Comparison of ENCODE assay signal across 18 mouse cellular contexts in genomic region chr5:110471981-110472476, GRCm38 (mm10). TPM values are rescaled to one million over a fixed set of nuclear protein-coding genes. Genes with fewer than 3 reads are reported as not detected.
DNase-seq lines count a peak whose midpoint lies in the region; ATAC-seq and TF ChIP-seq lines count a peak whose summit lies in the region.
"Had no signal": no experiment of that assay in that cellular context is flagged by ENCODE, and none has a peak within 500 bp of the region (broad histone marks: within the 10 kb centered on the region; RNA-seq: fewer than 3 reads in every experiment).

No protein-coding gene starts in this region.

- TF ChIP-seq POLR2A in cerebellum, adult 2 months (IDR thresholded peaks at IDR 0.05; ENCODE audit: borderline replicate concordance, insufficient read depth, low read length) = no peak

- no peaks in the 10 kb centered on the region for H3K36me3 ChIP-seq in forebrain, postnatal 0 days (ENCODE audit: insufficient read depth)
- no peaks in the 10 kb centered on the region for H3K36me3 ChIP-seq in forebrain, embryonic 15.5 days
- no peaks in the 10 kb centered on the region for H3K36me3 ChIP-seq in neural tube, embryonic 13.5 days
- no peaks in the 10 kb centered on the region for H3K36me3 ChIP-seq in kidney, embryonic 15.5 days
- H3K36me3 ChIP-seq: embryonic facial prominence, embryonic 12.5 days; liver, embryonic 13.5 days had no signal

- 27% methylated on average over 5 of the region's 5 CpGs for WGBS in forebrain, postnatal 0 days
- WGBS in forebrain, embryonic 15.5 days = 33% methylated on average over 5 of the region's 5 CpGs
- WGBS in neural tube, embryonic 13.5 days = 21% methylated on average over 5 of the region's 5 CpGs
- WGBS in kidney, embryonic 15.5 days = 27% methylated on average over 5 of the region's 5 CpGs
- WGBS in cerebellum, adult 2 months = 36% methylated on average over 5 of the region's 5 CpGs

- no peak for TF ChIP-seq CTCF in forebrain, postnatal 0 days (IDR thresholded peaks at IDR 0.05; ENCODE audit: low read depth)
- no peak for TF ChIP-seq CTCF in cerebellum, adult 2 months (IDR thresholded peaks at IDR 0.05; ENCODE audit: borderline replicate concordance, insufficient read depth, low read depth, low read length)

- H3K27ac ChIP-seq in forebrain, postnatal 0 days (ENCODE audit: low read depth, low read length) = no peak overlapping the region
- no peak overlapping the region for H3K27ac ChIP-seq in forebrain, embryonic 15.5 days (replicated peaks)
- 0 out of 2 replicates have a peak overlapping the region, but pooled peaks have one; percentile 13 for H3K27ac ChIP-seq in neural tube, embryonic 13.5 days (replicated peaks)
- H3K27ac ChIP-seq in kidney, embryonic 15.5 days = no peak overlapping the region
- H3K27ac ChIP-seq in cerebellum, adult 2 months (ENCODE audit: insufficient read depth, low read length) = no peak overlapping the region
- H3K27ac ChIP-seq: embryonic facial prominence, embryonic 12.5 days; forebrain, embryonic 13.5 days; liver, embryonic 13.5 days had no signal

- peak; percentile 41; the same call in 1 of the 2 replicates for ATAC-seq in forebrain, postnatal 0 days
- ATAC-seq in forebrain, embryonic 15.5 days (replicated peaks) = no peak
- no peak for ATAC-seq in neural tube, embryonic 13.5 days (ENCODE audit: low read depth)
- peak; percentile 46; the same call in 1 of the 2 replicates for ATAC-seq in kidney, embryonic 15.5 days (replicated peaks; ENCODE audit: low FRiP score)
- ATAC-seq in megakaryocyte-erythroid progenitor cell, adult 5-6 weeks (replicated peaks; ENCODE audit: low FRiP score, low TSS enrichment, poor library complexity, severe bottlenecking) = no peak
- ATAC-seq: forebrain, embryonic 13.5 days had no signal

- no peak overlapping the region for H3K4me2 ChIP-seq in forebrain, postnatal 0 days (ENCODE audit: low read depth)
- H3K4me2 ChIP-seq in forebrain, embryonic 15.5 days (replicated peaks) = no peak overlapping the region
- H3K4me2 ChIP-seq in neural tube, embryonic 13.5 days = no peak overlapping the region
- no peak overlapping the region for H3K4me2 ChIP-seq in kidney, embryonic 15.5 days
- H3K4me2 ChIP-seq: embryonic facial prominence, embryonic 12.5 days; forebrain, embryonic 13.5 days; liver, embryonic 13.5 days had no signal

- H3K27me3 ChIP-seq in forebrain, postnatal 0 days (ENCODE audit: insufficient read depth, low read length) = no peaks in the 10 kb centered on the region
- no peaks in the 10 kb centered on the region for H3K27me3 ChIP-seq in forebrain, embryonic 15.5 days
- H3K27me3 ChIP-seq in neural tube, embryonic 13.5 days = no peaks in the 10 kb centered on the region
- no peaks in the 10 kb centered on the region for H3K27me3 ChIP-seq in kidney, embryonic 15.5 days
- no peaks in the 10 kb centered on the region for H3K27me3 ChIP-seq in cerebellum, adult 2 months (ENCODE audit: control insufficient read depth, insufficient read depth, low read length)
- H3K27me3 ChIP-seq: embryonic facial prominence, embryonic 12.5 days had no signal

- H3K9ac ChIP-seq in forebrain, postnatal 0 days = no peak overlapping the region
- no peak overlapping the region for H3K9ac ChIP-seq in forebrain, embryonic 15.5 days (replicated peaks)
- no peak overlapping the region for H3K9ac ChIP-seq in neural tube, embryonic 13.5 days
- no peak overlapping the region for H3K9ac ChIP-seq in kidney, embryonic 15.5 days
- H3K9ac ChIP-seq: embryonic facial prominence, embryonic 12.5 days; forebrain, embryonic 13.5 days; liver, embryonic 13.5 days had no signal

- H3K4me3 ChIP-seq in forebrain, postnatal 0 days (ENCODE audit: low read depth, low read length) = no peak overlapping the region
- no peak overlapping the region for H3K4me3 ChIP-seq in forebrain, embryonic 15.5 days
- no peak overlapping the region for H3K4me3 ChIP-seq in neural tube, embryonic 13.5 days
- H3K4me3 ChIP-seq in kidney, embryonic 15.5 days (replicated peaks) = no peak overlapping the region
- no peak overlapping the region for H3K4me3 ChIP-seq in cerebellum, adult 2 months (replicated peaks; ENCODE audit: insufficient read depth, low read depth, low read length)
- H3K4me3 ChIP-seq: embryonic facial prominence, embryonic 12.5 days; forebrain, embryonic 13.5 days; liver, embryonic 13.5 days had no signal

- no peak for DNase-seq in forebrain, postnatal 0 days
- no peak for DNase-seq in neural tube, embryonic 10.5 days (ENCODE audit: extremely low spot score, low spot score)
- no peak for DNase-seq in adrenal gland, postnatal 4 days (ENCODE audit: low spot score in 2 of 2)
- no peak for DNase-seq in cerebellum, adult 2 months
- DNase-seq: adrenal gland, postnatal 36 days; B cell, adult 2 months; cerebellum, adult 11 months; heart, adult 11 months; heart, postnatal 4 days; liver, embryonic 13.5 days; lung, postnatal 14 days; spleen, adult 18-20 months had no signal

- no peaks in the 10 kb centered on the region for H3K4me1 ChIP-seq in forebrain, postnatal 0 days (ENCODE audit: insufficient read depth)
- H3K4me1 ChIP-seq in forebrain, embryonic 15.5 days = peaks cover 22% of the 10 kb centered on the region
- H3K4me1 ChIP-seq in neural tube, embryonic 13.5 days (replicated peaks) = peaks cover 20% of the 10 kb centered on the region
- no peaks in the 10 kb centered on the region for H3K4me1 ChIP-seq in kidney, embryonic 15.5 days
- H3K4me1 ChIP-seq in cerebellum, adult 2 months (ENCODE audit: control insufficient read depth, insufficient read depth, low read length) = no peaks in the 10 kb centered on the region; the same call in 1 of the 2 replicates
- H3K4me1 ChIP-seq: liver, embryonic 13.5 days had no signal

- H3K9me3 ChIP-seq in forebrain, postnatal 0 days (ENCODE audit: low read length) = no peaks in the 10 kb centered on the region
- no peaks in the 10 kb centered on the region for H3K9me3 ChIP-seq in forebrain, embryonic 15.5 days
- no peaks in the 10 kb centered on the region for H3K9me3 ChIP-seq in neural tube, embryonic 13.5 days
- H3K9me3 ChIP-seq in kidney, embryonic 15.5 days (replicated peaks) = no peaks in the 10 kb centered on the region
- H3K9me3 ChIP-seq: embryonic facial prominence, embryonic 12.5 days; forebrain, embryonic 13.5 days; liver, embryonic 13.5 days had no signal

RNA-seq across cellular contexts. Expression of gene Fbrsl1, which starts 23.7 kb away (rescaled TPM):
- total RNA-seq in forebrain, postnatal 0 days (2014; rRNA removed) = 28.1 and 30.3 TPM in 2 replicates
- 20.2 and 21.3 TPM in 2 replicates for polyA plus RNA-seq in forebrain, postnatal 0 days (2015; fragmentation: Nextera tagmentation; extraction: Ambion mirVana)
- 26.4 and 30.8 TPM in 2 replicates for polyA plus RNA-seq in forebrain, embryonic 15.5 days (2015; fragmentation: Nextera tagmentation; extraction: Ambion mirVana)
- 25.5 and 29.0 TPM in 2 replicates for polyA plus RNA-seq in neural tube, embryonic 13.5 days (2015; fragmentation: Nextera tagmentation; extraction: Ambion mirVana)
- polyA plus RNA-seq in kidney, embryonic 15.5 days (2015; fragmentation: Nextera tagmentation; extraction: Ambion mirVana) = 12.1 and 13.2 TPM in 2 replicates
- total RNA-seq in adrenal gland, postnatal 4 days (2021) = 10 to 100 TPM; 97.9 to 99.9 TPM
- 32.2 and 37.6 TPM in 2 replicates for total RNA-seq in megakaryocyte-erythroid progenitor cell, adult 5-6 weeks (2014; fragmentation: Nextera tagmentation)
- total RNA-seq in megakaryocyte-erythroid progenitor cell, adult 5-6 weeks (2017) = 3.1 and 9.8 TPM in 2 replicates
- 65.4 and 72.7 TPM in 2 replicates for polyA plus RNA-seq in cerebellum, adult 2 months (2012; rRNA removed)

Comparison
In these comparisons a context has a peak if more than half of its experiments do, and no peak if none do; other contexts are left out.
1. ATAC-seq: peak in forebrain, postnatal 0 days (single experiment) and kidney, embryonic 15.5 days (single experiment); none in forebrain, embryonic 15.5 days (single experiment), neural tube, embryonic 13.5 days (single experiment) and megakaryocyte-erythroid progenitor cell, adult 5-6 weeks (single experiment).